Mouse (Mus musculus): ENCODE data around the gene Olfr1030.

DNA sequence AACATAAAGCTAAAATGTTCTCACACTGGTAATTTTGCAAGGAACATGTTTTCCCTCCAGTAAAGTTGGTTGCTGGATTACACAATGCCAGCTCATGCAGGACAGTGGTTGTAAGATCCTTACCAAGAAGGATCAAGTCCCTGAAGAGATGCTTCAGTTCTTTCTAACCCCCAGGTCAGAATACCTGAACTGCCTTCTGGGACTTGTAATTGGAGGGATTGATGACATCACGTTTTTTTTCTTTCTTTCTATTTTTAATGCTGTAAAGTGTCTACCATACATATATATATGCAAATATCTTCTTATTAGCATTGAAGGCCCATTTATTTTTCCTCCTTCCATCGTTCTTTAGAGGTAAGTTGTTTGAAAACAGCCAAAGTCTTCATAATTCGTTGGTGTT, 10.9 kb downstream of the Olfr1030 start, which contains the start of gene Olfr1031:
- TF ChIP-seq POLR2A (IDR thresholded peaks at IDR 0.05; ENCODE audit: low read depth, low read length) (no peak), CTCF (IDR thresholded peaks at IDR 0.05; ENCODE audit: extremely low read depth, insufficient read depth, insufficient read length, insufficient replicate concordance) (no peak)
